Mouse (Mus musculus) neural tube, embryonic 14.5 days (tissue): ENCODE measurements around the gene Gm20878. TPM values are rescaled to one million over a fixed set of nuclear protein-coding genes. Genes with fewer than 3 reads are reported as not detected.
"Not testable (repeated sequence)": the region's sequence is repeated elsewhere in the genome, so short reads cannot be mapped to it uniquely, and the experiment has no call there.

Source experiments
- ATAC-seq: fragments of 200-750 bp; cut with Nextera tagmentation; 2 replicates; pipeline ENCODE4 v1.8.0; 2017; ENCODE audit warnings: low read depth, mild to moderate bottlenecking, moderate TSS enrichment, moderate library complexity
- H3K27ac ChIP-seq: fragments of 300-500 bp; sonication (generic); 2 replicates; pipeline ENCODE4 v1.5.1; 2014; ENCODE audit warnings: low read depth, mild to moderate bottlenecking, control low read depth, low read length, moderate library complexity, mixed read lengths
- H3K27me3 ChIP-seq: fragments of 300-500 bp; sonication (generic); 2 replicates; pipeline ENCODE4 v1.6.1; 2014; ENCODE audit warnings: low read length; ENCODE audit not compliant: control insufficient read depth, insufficient read depth
- H3K36me3 ChIP-seq: fragments of 300-500 bp; sonication (generic); 2 replicates; pipeline ENCODE4 v1.6.1; 2014; ENCODE audit warnings: low read length, mixed read lengths; ENCODE audit not compliant: control insufficient read depth, insufficient read depth
- H3K4me1 ChIP-seq: fragments of 300-500 bp; sonication (generic); 2 replicates; pipeline ENCODE4 v1.6.1; 2014; ENCODE audit warnings: low read length; ENCODE audit not compliant: control insufficient read depth, insufficient read depth
- H3K4me2 ChIP-seq: fragments of 300-500 bp; sonication (generic); 2 replicates; pipeline ENCODE4 v1.6.1; 2014; ENCODE audit warnings: mild to moderate bottlenecking, low read depth, low read length, control low read depth
- H3K4me3 ChIP-seq: fragments of 300-500 bp; sonication (generic); 2 replicates; pipeline ENCODE4 v1.5.1; 2014; ENCODE audit warnings: low read depth, low read length, control low read depth, mixed read lengths
- H3K9ac ChIP-seq: fragments of 300-500 bp; sonication (generic); replicated peaks from 2 replicates; pipeline ENCODE4 v1.6.1; 2014; ENCODE audit warnings: low read depth, mild to moderate bottlenecking, control low read depth, low read length, mixed read lengths
- H3K9me3 ChIP-seq: fragments of 300-500 bp; sonication (generic); 2 replicates; pipeline ENCODE4 v1.6.1; 2016; ENCODE audit warnings: low read length; ENCODE audit not compliant: control insufficient read depth
- WGBS: fragments of 180-500 bp; shearing (Covaris S2); extraction: QIAGEN DNeasy Blood & Tissue Kit; methylation state at CpG from one replicate; pipeline ENCODE4 v1.1.7; 2014; 5-methylcytosine and 5-hydroxymethylcytosine counted together
- polyA plus RNA-seq: library from polyadenylated mRNA; unstranded; fragments of >200 nt; fragmentation: Nextera tagmentation; extraction: Ambion mirVana; gene quantifications from 2 replicates; pipeline ENCODE4 v1.2.1, GENCODE M21; 2014

Gm20878 gene
- 7.2 and 7.5 TPM in 2 replicates for polyA plus RNA-seq

- not testable (repeated sequence) for H3K27me3 ChIP-seq, H3K9me3 ChIP-seq, H3K4me1 ChIP-seq, ATAC-seq, H3K36me3 ChIP-seq, H3K4me3 ChIP-seq, H3K9ac ChIP-seq, H3K4me2 ChIP-seq, H3K27ac ChIP-seq
- WGBS, result no CpG with 5 or more reads among the region's 8 CpGs
These were observed at the start of gene Gm20878 for GRCm38 (mm10) chr4:41941272-41941671. Gene Gm20878 (plus strand): TSS chr4:41941572.

GRCm38 (mm10) chr4:41903310-41903709, 38.1 kb upstream of the Gm20878 start, which contains the start of gene Gm21541:
Gene Gm21541 (plus strand): TSS chr4:41903610.
- no CpG with 5 or more reads among the region's 5 CpGs for WGBS
- H3K4me3 ChIP-seq, H3K4me1 ChIP-seq, H3K9me3 ChIP-seq, H3K36me3 ChIP-seq, H3K9ac ChIP-seq, H3K27me3 ChIP-seq, H3K27ac ChIP-seq, H3K4me2 ChIP-seq, ATAC-seq: not testable (repeated sequence)

- WGBS, result no CpG with 5 or more reads among the region's 1 CpGs
- H3K4me3 ChIP-seq, H3K9me3 ChIP-seq, H3K4me1 ChIP-seq, H3K36me3 ChIP-seq, H3K9ac ChIP-seq, H3K27me3 ChIP-seq, H3K4me2 ChIP-seq, ATAC-seq, H3K27ac ChIP-seq: not testable (repeated sequence)
These were observed 24.4 kb downstream of the Gm20878 start, which contains the start of gene Fam205a4 for GRCm38 (mm10) chr4:41965758-41966157. Gene Fam205a4 (plus strand): TSS chr4:41966058.

Other genes with a start within 250 kb of the Gm20878 start
- 15.6 and 19.9 TPM in 2 replicates for gene Cntfr, start 244.5 kb upstream of the Gm20878 start, polyA plus RNA-seq
- 26.2 and 47.2 TPM in 2 replicates for gene Il11ra1, start 241.6 kb upstream of the Gm20878 start, polyA plus RNA-seq
- 61.3 and 65.5 TPM in 2 replicates for gene Rpp25l, start 228.0 kb upstream of the Gm20878 start, polyA plus RNA-seq
- gene Dctn3, start 218.4 kb upstream of the Gm20878 start, polyA plus RNA-seq, result 259 and 281 TPM in 2 replicates
- 1.4 and 1.8 TPM in 2 replicates for gene Arid3c, start 210.4 kb upstream of the Gm20878 start, polyA plus RNA-seq
- gene Galt, start 186.3 kb upstream of the Gm20878 start, polyA plus RNA-seq, result 42.6 and 53.5 TPM in 2 replicates
- gene Sigmar1, start 185.4 kb upstream of the Gm20878 start, polyA plus RNA-seq, result 77.6 and 89.3 TPM in 2 replicates
- 239 and 281 TPM in 2 replicates for gene Ccl27a, start 167.3 kb upstream of the Gm20878 start, polyA plus RNA-seq
- not detected in 2 replicates for gene Gm21541, start 38.0 kb upstream of the Gm20878 start, polyA plus RNA-seq
- 1.7 and 2.5 TPM in 2 replicates for gene Fam205a4, start 24.5 kb downstream of the Gm20878 start, polyA plus RNA-seq
- 1.4 and 1.6 TPM in 2 replicates for gene Gm21093, start 93.2 kb downstream of the Gm20878 start, polyA plus RNA-seq
- not detected in 2 replicates for gene Gm3893, start 149.6 kb downstream of the Gm20878 start, polyA plus RNA-seq
- not detected in 2 replicates for gene Gm13304, start 173.2 kb downstream of the Gm20878 start, polyA plus RNA-seq
- 3.1 and 3.8 TPM in 2 replicates for gene Gm13306, start 211.9 kb downstream of the Gm20878 start, polyA plus RNA-seq
- gene Gm13305, start 227.0 kb downstream of the Gm20878 start, polyA plus RNA-seq, result 0.50 TPM in 1 of 2 replicates, not detected in the other